Mouse (Mus musculus): Measurements from ENCODE around the gene Rfx4. TPM values are rescaled to one million over a fixed set of nuclear protein-coding genes. Genes with fewer than 3 reads are reported as not detected.

Rfx4 gene
- polyA plus RNA-seq (2012; rRNA removed; ENCODE audit: low replicate concordance) = not detected in 2 replicates

DNA sequence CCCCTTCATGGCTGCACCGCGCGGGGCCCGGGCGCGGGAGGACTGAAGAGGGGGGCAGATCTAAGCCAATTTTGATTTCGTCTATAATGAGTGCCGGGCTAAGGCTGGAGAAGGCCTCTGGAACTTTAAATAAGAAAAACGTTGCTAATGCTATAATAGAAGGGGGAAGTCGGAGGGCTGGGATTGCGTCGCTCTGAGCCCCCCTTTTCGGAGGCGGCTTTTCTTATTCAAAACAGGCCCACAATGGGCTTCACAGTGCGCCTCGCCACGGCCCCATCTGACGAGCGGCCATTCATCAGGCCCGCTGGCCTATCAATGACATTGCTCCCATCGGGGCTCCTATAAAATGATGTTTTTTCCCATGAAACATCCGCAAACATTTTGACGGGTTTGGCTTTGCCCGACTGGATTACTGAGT, at the start of gene Rfx4:
Gene Rfx4, plus strand, starts transcription at position 277 of the 418 bp plus-strand sequence.

DNA sequence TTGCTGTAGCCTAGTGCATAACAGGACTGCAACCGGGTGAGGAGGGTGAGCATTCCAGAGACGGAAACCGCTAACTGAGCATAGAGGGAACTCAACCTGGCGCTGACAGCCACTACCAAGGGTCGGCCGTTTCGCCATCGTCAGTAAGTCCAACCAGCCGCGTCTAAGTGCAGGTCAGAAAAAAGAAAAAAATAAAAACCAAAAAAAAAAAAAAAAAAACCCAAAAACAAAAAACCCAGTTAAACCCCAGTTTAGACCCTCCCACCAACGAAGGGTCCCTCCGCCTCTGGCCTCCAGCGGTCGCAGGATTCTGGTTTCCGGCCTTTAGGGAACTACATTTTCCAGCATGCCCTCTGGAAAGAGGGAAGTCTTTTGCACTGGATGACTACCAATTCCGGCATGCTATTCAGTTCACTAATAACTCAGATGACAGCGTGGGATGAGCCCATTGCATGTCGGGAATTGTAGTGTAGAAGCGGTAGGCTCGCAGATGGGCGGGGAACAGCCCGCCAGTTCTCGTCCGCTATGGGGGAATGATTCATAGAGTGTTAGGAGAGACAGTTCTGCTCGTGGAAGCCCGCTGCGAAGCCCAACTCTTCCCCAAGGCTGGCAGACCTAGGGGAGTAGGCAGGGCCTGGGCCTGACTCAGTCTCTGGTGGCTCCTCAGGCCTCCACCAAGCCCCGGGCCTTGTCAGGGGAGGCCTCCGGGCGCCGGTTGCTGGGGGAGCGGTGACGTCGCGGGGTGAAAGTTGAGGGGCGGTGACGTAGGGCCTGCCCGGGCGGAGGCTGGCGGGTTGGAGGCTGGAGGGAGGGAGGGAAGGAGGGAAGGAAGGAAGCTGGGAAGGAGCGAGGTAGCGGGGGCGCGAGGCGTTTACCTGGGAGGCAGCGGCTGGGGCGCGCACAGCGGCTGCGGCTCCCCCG, 161.2 kb downstream of the Rfx4 start, which contains the start of gene Ric8b:
Gene Ric8b, plus strand, starts transcription at position 807 of the 921 bp plus-strand sequence.

Other genes starting within 250 kb of the Rfx4 start
- 8.3 and 14.4 TPM in 2 replicates for gene Ckap4, start 222.0 kb upstream of the Rfx4 start, polyA plus RNA-seq (2012; rRNA removed; ENCODE audit: low replicate concordance)
- 6.9 and 18.0 TPM in 2 replicates for gene Tcp11l2, start 179.4 kb upstream of the Rfx4 start, polyA plus RNA-seq (2012; rRNA removed; ENCODE audit: low replicate concordance)
- gene Polr3b, start 133.8 kb upstream of the Rfx4 start, polyA plus RNA-seq (2012; rRNA removed; ENCODE audit: low replicate concordance) = 0.76 and 0.96 TPM in 2 replicates
- 3.0 and 3.8 TPM in 2 replicates for gene Ric8b, start 161.6 kb downstream of the Rfx4 start, polyA plus RNA-seq (2012; rRNA removed; ENCODE audit: low replicate concordance)

Measured in duodenum, adult 2 months (tissue).